Mouse (Mus musculus) hematopoietic stem cell, adult 5-6 weeks (primary cell): ENCODE results near the gene Lrg1. TPM values are rescaled to one million over a fixed set of nuclear protein-coding genes. Genes with fewer than 3 reads are reported as not detected.

Experiments
- ATAC-seq, 2 experiments: fragments of 125-278 bp in 1 of 2; replicated peaks in 1 of 2; 2 replicates each; pipeline ENCODE4 v1.8.0; 2016 to 2017; ENCODE audit warnings: inconsistent platforms in 2 of 2, mild to moderate bottlenecking in 2 of 2, moderate number of reproducible peaks in 2 of 2, low read depth in 1 of 2, moderate TSS enrichment in 1 of 2; ENCODE audit not compliant: low FRiP score in 2 of 2, poor library complexity in 2 of 2, severe bottlenecking in 2 of 2, insufficient read depth in 1 of 2, low TSS enrichment in 1 of 2
- total RNA-seq: library from RNA; stranded (forward); fragments of 172-1452, 232-1000 nt; gene quantifications from 2 replicates; pipeline ENCODE4 v1.2.3, GENCODE M21; 2017

Gene Lrg1
- total RNA-seq: 1.9 and 5.6 TPM in 2 replicates

- no peak for ATAC-seq
Observed at GRCm38 (mm10) chr17:56121826-56122225, at the start of gene Lrg1. Gene Lrg1 (minus strand): TSS chr17:56122001.

DNA sequence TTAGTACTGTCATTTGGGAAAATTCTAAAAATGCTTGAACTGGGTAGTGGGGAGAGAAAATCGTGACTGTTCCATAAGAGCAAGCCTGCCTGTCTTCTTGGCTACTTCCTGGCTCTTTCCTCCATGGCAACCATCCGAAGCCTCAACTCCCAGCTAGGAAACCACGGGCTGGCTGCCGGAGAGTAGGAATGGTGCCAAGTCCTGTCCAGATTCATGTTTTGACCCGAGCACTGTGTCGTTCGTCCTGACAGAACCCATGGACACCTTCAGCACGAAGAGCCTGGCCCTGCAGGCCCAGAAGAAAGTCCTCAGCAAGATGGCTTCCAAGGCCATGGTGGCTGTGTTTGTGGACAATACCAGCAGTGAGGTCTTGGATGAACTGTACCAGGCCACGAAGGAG, 49.7 kb upstream of the Lrg1 start:
- no peak for ATAC-seq

DNA sequence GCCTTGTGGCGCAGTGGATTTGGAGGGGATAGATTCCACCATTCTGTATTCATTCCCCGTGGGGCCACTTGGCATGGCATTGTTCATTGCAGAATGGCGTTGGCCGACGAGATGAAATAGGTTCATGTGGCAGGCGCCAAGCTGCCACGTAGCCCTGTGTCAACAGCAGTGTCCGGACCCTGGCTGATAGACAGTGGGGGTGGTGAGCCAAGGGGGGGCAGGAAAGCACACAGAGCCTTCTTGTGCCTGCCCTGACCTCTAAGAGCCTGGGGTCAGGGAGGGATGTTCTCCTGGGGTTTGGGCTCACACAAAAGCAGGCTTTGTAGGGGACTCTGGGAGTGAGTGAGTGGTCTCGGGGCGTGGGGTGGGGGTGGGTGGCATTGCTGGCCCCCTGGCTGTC, 48.8 kb upstream of the Lrg1 start:
- ATAC-seq: no peak

- no peak for ATAC-seq
Observed at GRCm38 (mm10) chr17:56169830-56170229, 48.0 kb upstream of the Lrg1 start.

GRCm38 (mm10) chr17:56165671-56166070, 43.9 kb upstream of the Lrg1 start:
- ATAC-seq: no peak

GRCm38 (mm10) chr17:56164510-56164909, 42.7 kb upstream of the Lrg1 start:
- no peak for ATAC-seq

- no peak for ATAC-seq
Observed at GRCm38 (mm10) chr17:56163523-56164102, 41.8 kb upstream of the Lrg1 start.

DNA sequence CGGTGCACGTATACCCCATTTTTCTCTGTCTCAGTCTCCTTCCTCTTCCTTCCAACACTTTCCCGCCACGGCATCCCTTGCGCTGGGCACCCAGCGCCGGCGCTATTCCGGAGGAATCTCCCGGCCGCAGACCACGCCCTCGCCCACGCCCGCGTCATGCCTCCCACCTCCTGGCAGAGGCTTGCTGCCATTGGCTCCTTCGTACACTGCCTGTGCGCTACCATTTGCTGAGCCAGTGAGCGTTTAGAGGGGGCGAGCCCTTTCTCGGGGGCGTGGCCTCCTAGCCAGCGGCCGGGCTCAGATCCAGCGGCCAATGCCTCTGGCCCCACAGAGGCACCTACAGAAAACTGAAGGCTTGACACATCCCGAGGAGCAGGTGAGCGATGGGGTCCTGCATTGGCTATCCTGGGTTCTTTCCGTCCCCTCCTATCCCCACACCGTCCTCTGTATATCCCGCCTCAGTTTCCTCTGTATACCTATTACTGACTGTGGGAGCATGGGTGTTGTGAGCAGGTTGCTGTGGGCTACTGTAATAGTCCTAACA, 40.5 kb upstream of the Lrg1 start, which contains the start of gene Tnfaip8l1:
Gene Tnfaip8l1, plus strand, starts transcription at position 247 of the 544 bp plus-strand sequence.
- ATAC-seq: peak; percentile 98

DNA sequence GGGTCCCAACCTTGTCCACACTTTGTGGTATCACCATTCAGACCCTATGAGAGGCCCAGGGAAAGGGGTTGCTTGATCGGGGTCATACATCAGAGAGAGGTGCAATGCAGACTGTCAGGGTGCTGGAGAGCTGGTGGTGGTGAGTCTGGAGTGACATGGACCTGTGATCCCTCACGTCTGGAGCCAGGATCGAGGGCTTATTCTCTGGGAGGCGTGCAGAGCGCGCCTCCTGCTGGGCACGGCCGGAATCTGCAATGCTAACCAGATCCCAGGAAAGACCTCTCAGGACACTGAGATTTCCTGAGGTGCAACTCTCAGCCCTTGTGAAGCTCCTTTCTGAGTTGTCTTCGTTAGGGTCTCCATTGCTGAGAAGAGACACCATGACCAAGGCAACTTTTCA, 37.9 kb upstream of the Lrg1 start:
- ATAC-seq: peak in 1 of 2 experiments; percentile 20; a peak in 1 of 4 replicates

DNA sequence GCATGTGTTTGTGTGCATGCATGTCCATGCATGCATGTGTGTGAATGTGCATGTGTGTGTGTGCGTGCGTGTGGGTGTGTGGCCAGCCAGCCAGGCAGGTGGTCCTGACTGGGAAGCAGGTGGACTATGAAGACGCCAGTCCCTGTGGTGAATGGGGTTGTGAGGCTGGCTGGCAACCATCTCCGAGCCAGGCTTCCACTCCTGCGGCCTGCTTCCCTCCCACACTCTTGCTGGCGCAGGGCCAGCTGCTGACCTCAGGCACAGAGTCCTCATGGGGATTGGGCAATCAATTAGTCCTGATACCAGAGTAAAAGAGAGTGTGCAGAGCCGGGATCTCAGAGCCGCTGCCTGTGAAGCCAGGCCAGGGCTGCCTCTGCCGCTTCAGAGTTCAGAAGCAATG, 31.8 kb upstream of the Lrg1 start:
- ATAC-seq: peak in 1 of 2 experiments; percentile 46; a peak in 1 of 4 replicates

DNA sequence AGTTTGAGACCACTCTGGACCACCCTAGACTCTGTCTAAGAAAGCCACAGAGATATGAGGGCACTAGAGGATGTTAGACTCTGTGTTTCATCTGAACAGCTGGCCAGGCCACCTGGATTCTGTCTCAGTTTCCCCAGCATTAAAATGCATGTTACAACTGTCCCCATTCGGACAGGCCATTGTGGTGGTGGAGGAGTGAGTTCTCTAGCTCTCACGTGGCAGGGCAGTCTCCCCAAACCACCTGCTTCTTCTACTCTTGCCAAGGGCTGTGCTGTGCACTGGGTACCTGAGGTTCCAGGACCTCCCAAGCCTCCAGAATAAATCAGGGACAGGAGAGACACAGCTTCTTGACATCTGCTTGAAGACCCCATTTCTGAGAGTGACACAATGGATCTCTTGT, 28.1 kb upstream of the Lrg1 start:
- no peak for ATAC-seq

- ATAC-seq: 0 out of 4 replicates have a peak, but pooled peaks of 1 of the 2 experiments have one; percentile 13
Observed at GRCm38 (mm10) chr17:56148790-56149618, 27.2 kb upstream of the Lrg1 start.

DNA sequence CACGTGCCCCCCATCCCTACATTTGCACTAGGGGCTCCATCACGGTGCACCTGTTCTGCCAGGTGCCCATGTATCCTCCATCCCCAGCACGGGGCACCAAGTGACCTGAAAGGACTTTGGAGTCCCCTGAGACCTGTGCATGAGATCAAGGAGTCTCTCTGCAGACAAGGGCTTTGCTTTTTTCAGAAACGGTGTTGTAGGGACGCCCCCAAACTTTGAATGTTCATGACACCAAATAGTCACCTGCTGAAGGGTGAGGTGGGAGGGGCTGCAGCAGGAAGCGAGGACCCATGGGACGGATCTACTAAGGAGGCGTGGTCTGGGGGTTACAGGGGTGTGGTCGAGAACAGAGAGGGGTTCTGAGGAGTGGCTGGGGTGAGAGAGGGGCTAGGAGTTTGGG, 26.5 kb upstream of the Lrg1 start:
- no peak for ATAC-seq

DNA sequence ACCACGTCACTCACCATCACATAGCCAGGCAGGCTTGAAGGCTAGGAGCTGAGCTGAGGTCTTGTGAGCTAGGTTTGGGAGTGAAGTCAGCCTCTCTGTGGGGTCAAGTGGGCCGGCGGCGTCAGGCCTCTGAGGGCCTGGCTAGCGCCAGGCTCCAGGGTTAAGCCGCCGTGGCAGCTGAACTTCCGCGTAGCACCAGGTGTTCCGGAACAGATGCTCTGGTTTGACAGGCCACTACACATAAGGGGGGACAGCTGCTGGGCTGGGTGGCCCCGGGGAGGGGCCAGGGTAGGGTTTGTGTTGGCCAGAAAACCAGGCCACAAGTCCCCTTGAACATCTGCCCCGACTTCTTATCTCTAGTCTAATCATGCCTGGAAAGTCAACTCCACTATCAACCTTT, 25.6 kb upstream of the Lrg1 start:
- no peak for ATAC-seq

GRCm38 (mm10) chr17:56146131-56146530, 24.3 kb upstream of the Lrg1 start:
- ATAC-seq: no peak

DNA sequence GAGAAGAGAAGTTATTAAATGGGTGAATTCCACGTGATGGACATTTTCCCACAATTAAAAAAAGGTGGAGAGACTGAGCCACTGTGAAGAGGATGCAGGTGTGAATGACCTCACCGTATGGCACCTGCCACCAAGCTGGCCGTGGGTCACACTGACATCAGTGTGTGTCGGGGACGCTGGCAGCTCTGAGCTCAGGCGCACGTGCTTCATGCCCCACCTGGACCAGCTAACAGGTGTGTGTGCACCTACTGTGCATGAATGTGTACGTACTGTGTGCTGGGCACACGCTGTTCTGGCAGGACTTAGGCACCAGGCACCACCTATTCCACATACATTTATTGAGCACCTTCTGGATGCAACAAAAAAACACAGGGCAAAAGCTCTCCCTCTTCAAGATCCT, 22.7 kb upstream of the Lrg1 start:
- no peak for ATAC-seq

DNA sequence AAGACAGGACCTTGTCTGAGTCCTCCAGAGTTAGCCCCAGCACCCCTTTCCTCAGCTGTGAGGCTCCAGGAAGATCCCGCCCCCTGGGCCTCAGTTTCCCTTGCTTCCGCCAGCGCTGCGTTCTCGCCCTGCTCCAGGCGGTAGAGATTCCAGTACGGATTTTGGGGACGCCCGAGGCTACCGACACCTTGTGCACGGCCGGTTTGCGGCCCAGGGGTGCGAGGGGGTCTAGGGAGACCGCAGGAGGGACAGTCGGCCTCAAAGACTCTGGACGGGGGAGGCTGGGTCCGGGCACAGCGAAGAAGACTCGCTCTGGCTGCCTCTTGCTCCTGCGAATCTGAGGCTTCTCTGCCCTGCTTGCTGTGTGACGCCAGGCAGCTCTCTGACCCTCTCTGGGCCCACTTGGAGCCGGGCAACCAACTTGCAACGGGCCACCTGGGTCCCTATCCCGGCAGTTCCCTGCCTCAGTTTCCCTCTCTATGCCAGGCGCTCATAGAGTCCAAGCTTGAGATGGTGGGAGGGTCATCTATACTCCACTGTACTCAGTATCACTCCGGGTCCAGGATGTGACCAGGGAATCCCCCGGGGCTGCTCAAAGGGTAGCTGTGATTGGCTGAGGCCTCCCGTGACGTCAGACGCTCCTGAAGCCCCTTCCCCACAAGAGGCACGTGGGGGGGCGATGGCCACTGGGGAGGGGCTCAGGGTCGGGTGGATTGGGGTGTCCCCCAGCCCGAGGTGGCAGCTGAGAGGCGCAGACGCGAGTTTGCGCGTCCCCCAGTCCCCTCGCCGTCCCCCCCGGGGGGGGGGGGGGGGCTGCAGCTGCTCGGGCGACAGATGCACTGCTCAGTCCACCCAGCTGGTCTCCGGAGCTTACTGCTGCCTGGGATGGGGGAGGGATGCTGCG, 20.2 kb upstream of the Lrg1 start:
- ATAC-seq: peak in 1 of 2 experiments; percentile 18; a peak in 1 of 4 replicates
